Mouse (Mus musculus) urinary bladder, postnatal 25 days (tissue): Measurements from ENCODE around the gene Olfr401.
"Not testable (repeated sequence)": the region's sequence is repeated elsewhere in the genome, so short reads cannot be mapped to it uniquely, and the experiment has no call there.

Source experiments
- DNase-seq: peaks from one replicate; pipeline ENCODE4 v3.0.0; 2022; ENCODE audit warnings: low spot score

Olfr401 gene

GRCm38 (mm10) chr11:74113412-74113811, at the start of gene Olfr401:
Gene Olfr401 (plus strand): TSS chr11:74113712.
- no peak for DNase-seq

- no peak for DNase-seq
Measured at GRCm38 (mm10) chr11:74069655-74070054, 43.9 kb upstream of the Olfr401 start, which contains the start of gene Zfp616. Gene Zfp616 (plus strand): TSS chr11:74069955.

GRCm38 (mm10) chr11:74100724-74101123, 12.8 kb upstream of the Olfr401 start:
- DNase-seq = no peak

- DNase-seq = no peak
Measured at GRCm38 (mm10) chr11:74101507-74101906, 12.0 kb upstream of the Olfr401 start.

GRCm38 (mm10) chr11:74105066-74105465, 8.4 kb upstream of the Olfr401 start:
- no peak for DNase-seq

- not testable (repeated sequence) for DNase-seq
Measured at GRCm38 (mm10) chr11:74140001-74140400, 26.5 kb downstream of the Olfr401 start.

GRCm38 (mm10) chr11:74145866-74146265, 32.4 kb downstream of the Olfr401 start:
- no peak for DNase-seq

- DNase-seq = no peak
Measured at GRCm38 (mm10) chr11:74153229-74153628, 39.7 kb downstream of the Olfr401 start, which contains the start of gene Olfr402. Gene Olfr402 (plus strand): TSS chr11:74153529.

GRCm38 (mm10) chr11:74168771-74169170, 55.3 kb downstream of the Olfr401 start:
- no peak for DNase-seq
